Mouse (Mus musculus): ENCODE results near the gene Lrrc34. TPM values are rescaled to one million over a fixed set of nuclear protein-coding genes. Genes with fewer than 3 reads are reported as not detected.

The Lrrc34 gene
- not detected for polyA plus RNA-seq (2012; fragmentation: generic; extraction: Trizol)
- long read RNA-seq, experiment 1 = 0 reads
- long read RNA-seq, experiment 2 = 0 reads

GRCm38 (mm10) chr3:30647440-30648090, at the start of gene Lrrc34:
TSS of gene Lrrc34 (minus strand) at chr3:30647869.
- TF ChIP-seq USF1 (IDR thresholded peaks at IDR 0.05; ENCODE audit: low read depth) (no peak), MYOG (IDR thresholded peaks at IDR 0.05; ENCODE audit: control insufficient read depth, extremely low read depth, insufficient read length) (no peak)
- no peaks in the 10 kb centered on the region for H3K36me3 ChIP-seq (ENCODE audit: control insufficient read depth, insufficient read depth)
- H3ac ChIP-seq (ENCODE audit: control insufficient read depth, insufficient read length, low read depth) = no peak within 1 kb of the TSS
- peaks cover 23% of the 10 kb centered on the region for H3K27me3 ChIP-seq (ENCODE audit: control insufficient read depth, insufficient read depth, insufficient read length)
- no peak within 1 kb of the TSS for H3K4me3 ChIP-seq (ENCODE audit: insufficient read depth, poor library complexity, severe bottlenecking)
- H3K79me2 ChIP-seq (ENCODE audit: control insufficient read depth, insufficient read depth) = no peaks in the 10 kb centered on the region
- no peaks in the 10 kb centered on the region for H3K79me3 ChIP-seq (ENCODE audit: low read depth)

DNA sequence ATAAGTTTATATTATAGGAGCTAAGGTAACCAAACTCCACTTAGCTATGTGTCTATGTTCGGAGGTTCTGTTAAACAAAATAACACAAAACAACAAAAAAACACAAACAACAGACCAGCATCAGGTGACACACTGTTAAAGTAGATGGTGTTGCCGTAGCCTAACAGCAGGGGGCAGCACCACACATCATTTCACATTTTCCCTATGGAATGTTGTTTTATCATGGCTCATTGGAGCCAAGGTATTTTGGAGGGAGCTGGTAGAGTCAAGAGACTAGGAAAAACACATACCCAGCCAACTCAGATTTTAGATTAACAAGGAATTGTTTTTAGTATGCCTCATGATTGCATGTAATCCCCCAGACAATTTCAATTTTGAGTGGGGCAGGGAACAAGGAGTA, 48.7 kb upstream of the Lrrc34 start:
- Histone ChIP-seq H3K27me3 (ENCODE audit: control insufficient read depth, insufficient read depth, insufficient read length) (peaks cover 3% of the 10 kb centered on the region), H3ac (ENCODE audit: control insufficient read depth, insufficient read length, low read depth) (no peak overlapping the region), H3K79me2 (ENCODE audit: control insufficient read depth, insufficient read depth) (no peaks in the 10 kb centered on the region), H3K4me3 (ENCODE audit: insufficient read depth, poor library complexity, severe bottlenecking) (no peak overlapping the region), H3K79me3 (ENCODE audit: low read depth) (no peaks in the 10 kb centered on the region), H3K36me3 (ENCODE audit: control insufficient read depth, insufficient read depth) (no peaks in the 10 kb centered on the region)
- peak; percentile 62 for TF ChIP-seq CTCF (IDR thresholded peaks at IDR 0.05; ENCODE audit: control insufficient read depth, insufficient read depth, insufficient read length)
- peak; percentile 62 for TF ChIP-seq USF1 (IDR thresholded peaks at IDR 0.05; ENCODE audit: low read depth)
- TF ChIP-seq MYOD1 (IDR thresholded peaks at IDR 0.05; ENCODE audit: control insufficient read depth, insufficient read length, low read depth) = no peak
- no peak for TF ChIP-seq CEBPB (IDR thresholded peaks at IDR 0.05; ENCODE audit: low read depth)
- TF ChIP-seq FOSL1 (IDR thresholded peaks at IDR 0.05; ENCODE audit: insufficient read depth, low read length, poor library complexity, severe bottlenecking) = no peak

DNA sequence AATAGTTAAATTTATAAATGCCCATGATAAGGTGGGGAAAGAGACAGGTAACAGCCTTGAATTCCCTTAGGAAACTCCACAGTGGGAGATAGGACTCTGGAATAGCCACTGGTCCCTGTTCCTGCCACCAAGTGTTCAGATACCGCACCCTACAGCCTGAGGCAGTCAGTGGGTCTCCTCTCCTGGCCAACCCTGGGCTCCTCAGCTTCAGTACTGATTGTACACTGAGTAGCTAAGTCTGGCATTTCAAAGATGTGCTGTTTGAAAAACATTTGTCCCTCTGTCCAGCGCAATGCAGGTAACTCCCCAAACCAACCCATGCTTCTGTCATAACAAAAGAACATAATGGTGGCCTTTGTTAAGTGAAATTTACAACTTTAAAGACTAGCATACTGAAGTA, 48.0 kb upstream of the Lrrc34 start:
- Histone ChIP-seq H3ac (ENCODE audit: control insufficient read depth, insufficient read length, low read depth) (no peak overlapping the region), H3K79me2 (ENCODE audit: control insufficient read depth, insufficient read depth) (no peaks in the 10 kb centered on the region), H3K36me3 (ENCODE audit: control insufficient read depth, insufficient read depth) (no peaks in the 10 kb centered on the region), H3K27me3 (ENCODE audit: control insufficient read depth, insufficient read depth, insufficient read length) (peaks cover 3% of the 10 kb centered on the region), H3K4me3 (ENCODE audit: insufficient read depth, poor library complexity, severe bottlenecking) (no peak overlapping the region), H3K79me3 (ENCODE audit: low read depth) (no peaks in the 10 kb centered on the region)
- TF ChIP-seq MYOG (IDR thresholded peaks at IDR 0.05; ENCODE audit: control insufficient read depth, extremely low read depth, insufficient read length) = no peak
- no peak for TF ChIP-seq MYOD1 (IDR thresholded peaks at IDR 0.05; ENCODE audit: control insufficient read depth, insufficient read length, low read depth)
- no peak for TF ChIP-seq FOSL1 (IDR thresholded peaks at IDR 0.05; ENCODE audit: insufficient read depth, low read length, poor library complexity, severe bottlenecking)
- no peak for TF ChIP-seq CEBPB (IDR thresholded peaks at IDR 0.05; ENCODE audit: low read depth)
- no peak for TF ChIP-seq MAX (IDR thresholded peaks at IDR 0.05)
- no peak for TF ChIP-seq USF1 (IDR thresholded peaks at IDR 0.05; ENCODE audit: low read depth)
- TF ChIP-seq CTCF (IDR thresholded peaks at IDR 0.05; ENCODE audit: control insufficient read depth, insufficient read depth, insufficient read length) = no peak

DNA sequence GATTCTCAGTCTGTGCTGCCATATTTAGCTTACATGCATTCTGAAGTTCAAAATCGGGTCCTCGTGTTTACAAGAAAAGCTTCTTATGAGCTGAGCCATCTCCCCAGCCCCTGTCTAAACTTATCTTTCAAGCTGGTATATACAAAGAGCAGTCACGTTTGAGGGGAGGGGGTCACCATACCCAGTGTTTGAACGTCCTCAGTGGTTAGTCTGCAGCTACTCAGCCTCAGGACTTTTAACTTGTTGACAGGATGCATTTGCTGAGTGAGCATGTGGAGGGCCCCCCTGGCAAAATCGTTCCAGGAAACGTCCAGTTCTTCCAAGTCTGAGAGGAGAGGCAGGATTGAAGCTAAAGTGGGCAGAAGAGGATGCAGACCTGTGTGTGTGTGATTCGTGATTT, 43.3 kb upstream of the Lrrc34 start:
- Histone ChIP-seq H3K79me2 (ENCODE audit: control insufficient read depth, insufficient read depth) (no peaks in the 10 kb centered on the region), H3ac (ENCODE audit: control insufficient read depth, insufficient read length, low read depth) (no peak overlapping the region), H3K27me3 (ENCODE audit: control insufficient read depth, insufficient read depth, insufficient read length) (peaks cover 3% of the 10 kb centered on the region), H3K36me3 (ENCODE audit: control insufficient read depth, insufficient read depth) (no peaks in the 10 kb centered on the region), H3K79me3 (ENCODE audit: low read depth) (no peaks in the 10 kb centered on the region), H3K4me3 (ENCODE audit: insufficient read depth, poor library complexity, severe bottlenecking) (no peak overlapping the region)
- TF ChIP-seq CTCF (IDR thresholded peaks at IDR 0.05; ENCODE audit: control insufficient read depth, insufficient read depth, insufficient read length) (no peak), MAX (IDR thresholded peaks at IDR 0.05) (no peak), CEBPB (IDR thresholded peaks at IDR 0.05; ENCODE audit: low read depth) (no peak), MYOD1 (IDR thresholded peaks at IDR 0.05; ENCODE audit: control insufficient read depth, insufficient read length, low read depth) (no peak), USF1 (IDR thresholded peaks at IDR 0.05; ENCODE audit: low read depth) (no peak), FOSL1 (IDR thresholded peaks at IDR 0.05; ENCODE audit: insufficient read depth, low read length, poor library complexity, severe bottlenecking) (no peak), MYOG (IDR thresholded peaks at IDR 0.05; ENCODE audit: control insufficient read depth, extremely low read depth, insufficient read length) (no peak)

- peaks cover 3% of the 10 kb centered on the region for H3K27me3 ChIP-seq (ENCODE audit: control insufficient read depth, insufficient read depth, insufficient read length)
- no peaks in the 10 kb centered on the region for H3K79me2 ChIP-seq (ENCODE audit: control insufficient read depth, insufficient read depth)
- H3K4me3 ChIP-seq (ENCODE audit: insufficient read depth, poor library complexity, severe bottlenecking) = no peak overlapping the region
- TF ChIP-seq FOSL1 (IDR thresholded peaks at IDR 0.05; ENCODE audit: insufficient read depth, low read length, poor library complexity, severe bottlenecking) (no peak), MYOG (IDR thresholded peaks at IDR 0.05; ENCODE audit: control insufficient read depth, extremely low read depth, insufficient read length) (no peak), MAX (IDR thresholded peaks at IDR 0.05) (no peak), CTCF (IDR thresholded peaks at IDR 0.05; ENCODE audit: control insufficient read depth, insufficient read depth, insufficient read length) (no peak), MYOD1 (IDR thresholded peaks at IDR 0.05; ENCODE audit: control insufficient read depth, insufficient read length, low read depth) (no peak), CEBPB (IDR thresholded peaks at IDR 0.05; ENCODE audit: low read depth) (no peak), USF1 (IDR thresholded peaks at IDR 0.05; ENCODE audit: low read depth) (no peak)
- H3ac ChIP-seq (ENCODE audit: control insufficient read depth, insufficient read length, low read depth) = no peak overlapping the region
- H3K36me3 ChIP-seq (ENCODE audit: control insufficient read depth, insufficient read depth) = no peaks in the 10 kb centered on the region
- H3K79me3 ChIP-seq (ENCODE audit: low read depth) = no peaks in the 10 kb centered on the region
Measured at GRCm38 (mm10) chr3:30687216-30687615, 39.5 kb upstream of the Lrrc34 start.

DNA sequence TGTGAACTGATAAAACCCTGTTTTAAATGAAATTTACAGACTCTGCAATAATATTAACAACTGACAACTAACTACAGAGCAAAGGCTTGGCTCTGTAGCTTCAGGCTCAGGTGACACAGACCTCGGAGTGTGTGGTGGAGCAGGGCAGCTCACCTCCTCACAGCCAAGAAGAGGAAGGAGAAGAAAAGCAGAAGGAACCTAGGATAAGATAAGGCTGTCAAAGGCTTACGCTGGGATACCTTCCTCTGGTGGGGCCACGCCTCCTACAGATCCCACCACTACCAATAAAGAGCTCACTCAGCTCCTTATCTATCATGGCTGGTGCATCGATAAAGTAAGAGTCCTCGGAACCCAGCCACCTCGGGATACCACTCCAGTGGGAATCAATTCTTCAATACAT, 35.5 kb upstream of the Lrrc34 start:
- no peak overlapping the region for H3ac ChIP-seq (ENCODE audit: control insufficient read depth, insufficient read length, low read depth)
- no peaks in the 10 kb centered on the region for H3K79me3 ChIP-seq (ENCODE audit: low read depth)
- H3K4me3 ChIP-seq (ENCODE audit: insufficient read depth, poor library complexity, severe bottlenecking) = no peak overlapping the region
- no peaks in the 10 kb centered on the region for H3K36me3 ChIP-seq (ENCODE audit: control insufficient read depth, insufficient read depth)
- no peaks in the 10 kb centered on the region for H3K79me2 ChIP-seq (ENCODE audit: control insufficient read depth, insufficient read depth)
- H3K27me3 ChIP-seq (ENCODE audit: control insufficient read depth, insufficient read depth, insufficient read length) = no peaks in the 10 kb centered on the region
- TF ChIP-seq MYOD1 (IDR thresholded peaks at IDR 0.05; ENCODE audit: control insufficient read depth, insufficient read length, low read depth) = no peak
- TF ChIP-seq MYOG (IDR thresholded peaks at IDR 0.05; ENCODE audit: control insufficient read depth, extremely low read depth, insufficient read length) = no peak
- no peak for TF ChIP-seq FOSL1 (IDR thresholded peaks at IDR 0.05; ENCODE audit: insufficient read depth, low read length, poor library complexity, severe bottlenecking)
- no peak for TF ChIP-seq USF1 (IDR thresholded peaks at IDR 0.05; ENCODE audit: low read depth)
- no peak for TF ChIP-seq MAX (IDR thresholded peaks at IDR 0.05)
- no peak for TF ChIP-seq CTCF (IDR thresholded peaks at IDR 0.05; ENCODE audit: control insufficient read depth, insufficient read depth, insufficient read length)
- TF ChIP-seq CEBPB (IDR thresholded peaks at IDR 0.05; ENCODE audit: low read depth) = no peak
